ENCODE assay signal across 11 mouse cellular contexts in the genomic region with DNA sequence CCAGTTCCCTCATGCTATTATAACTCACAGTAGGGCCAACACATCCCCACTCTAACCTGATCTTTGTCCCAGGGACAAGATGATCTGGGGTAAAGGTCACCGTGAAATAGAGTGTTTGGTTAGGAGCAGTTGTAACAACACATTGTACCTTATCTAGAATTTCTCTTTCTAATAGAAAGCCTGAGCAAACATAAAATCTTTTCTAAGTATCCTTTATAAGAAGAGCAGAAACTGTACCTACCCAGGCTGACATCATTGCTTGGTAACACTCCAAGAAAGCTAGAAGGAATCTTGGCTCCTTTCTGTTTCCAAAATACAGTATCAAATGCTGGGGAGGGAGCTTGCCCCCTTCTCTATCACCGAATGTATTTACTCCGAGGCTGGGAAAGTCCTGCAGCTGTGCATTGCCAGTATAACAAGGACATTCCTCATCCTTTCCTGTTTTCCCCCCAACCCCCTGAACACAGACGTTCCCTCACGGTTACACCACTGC.
A peak's percentile ranks its signal among the peaks of the same experiment; 100 is the strongest.
DNase-seq lines count a peak whose midpoint lies in the region; ATAC-seq lines count a peak whose summit lies in the region.
"Had no signal": no experiment of that assay in that cellular context is flagged by ENCODE, and none has a peak within 500 bp of the region (broad histone marks: within the 10 kb centered on the region; RNA-seq: fewer than 3 reads in every experiment).

No protein-coding gene starts in this region.

- no peaks in the 10 kb centered on the region for H3K9me3 ChIP-seq in heart, embryonic 10.5 days
- H3K9me3 ChIP-seq in lung, embryonic 15.5 days = no peaks in the 10 kb centered on the region
- H3K9me3 ChIP-seq in limb, embryonic 15.5 days = no peaks in the 10 kb centered on the region

- peak overlapping the region; percentile 20; the same call in 1 of the 2 replicates for H3K4me2 ChIP-seq in lung, embryonic 15.5 days
- no peak overlapping the region for H3K4me2 ChIP-seq in limb, embryonic 15.5 days

- no peak overlapping the region for H3K9ac ChIP-seq in lung, embryonic 15.5 days
- no peak overlapping the region for H3K9ac ChIP-seq in limb, embryonic 15.5 days
- H3K9ac ChIP-seq: liver, embryonic 14.5 days had no signal

- ATAC-seq in lung, embryonic 15.5 days (ENCODE audit: borderline replicate concordance, extremely low read depth, low FRiP score, low TSS enrichment) = peak; percentile 62; the same call in 1 of the 2 replicates
- no peak for ATAC-seq in limb, embryonic 15.5 days (ENCODE audit: insufficient number of reproducible peaks, low FRiP score, low TSS enrichment, low read depth)
- ATAC-seq in inflammation-experienced regulatory T-cells, adult 6 months = no peak

- 0 out of 2 replicates have a peak overlapping the region, but pooled peaks have one; percentile 6 for H3K27ac ChIP-seq in heart, embryonic 10.5 days
- peak overlapping the region; percentile 35; the same call in 1 of the 2 replicates for H3K27ac ChIP-seq in lung, embryonic 15.5 days
- H3K27ac ChIP-seq in limb, embryonic 15.5 days = peak overlapping the region; percentile 38; the same call in 1 of the 2 replicates
- H3K27ac ChIP-seq: liver, embryonic 14.5 days had no signal

- no peaks in the 10 kb centered on the region for H3K36me3 ChIP-seq in heart, embryonic 10.5 days
- no peaks in the 10 kb centered on the region for H3K36me3 ChIP-seq in lung, embryonic 15.5 days
- no peaks in the 10 kb centered on the region for H3K36me3 ChIP-seq in limb, embryonic 15.5 days

- WGBS in heart, embryonic 10.5 days = 47% methylated on average over 5 of the region's 5 CpGs
- WGBS in lung, embryonic 15.5 days = 15% methylated on average over 5 of the region's 5 CpGs
- 26% methylated on average over 5 of the region's 5 CpGs for WGBS in limb, embryonic 15.5 days

- H3K4me3 ChIP-seq in heart, embryonic 10.5 days = no peak overlapping the region
- H3K4me3 ChIP-seq in lung, embryonic 15.5 days = no peak overlapping the region
- no peak overlapping the region for H3K4me3 ChIP-seq in limb, embryonic 15.5 days

- 0 out of 2 replicates have a peak, but pooled peaks cover 3% of the 10 kb centered on the region for H3K4me1 ChIP-seq in heart, embryonic 10.5 days
- peaks cover 13% of the 10 kb centered on the region; the same call in 1 of the 2 replicates for H3K4me1 ChIP-seq in lung, embryonic 15.5 days
- H3K4me1 ChIP-seq in limb, embryonic 15.5 days = peaks cover 17% of the 10 kb centered on the region; the same call in 1 of the 2 replicates

- no peak for DNase-seq in heart, embryonic 10.5 days (ENCODE audit: low spot score)
- no peak for DNase-seq in heart, adult 9 months (ENCODE audit: low spot score in 2 of 2)
- DNase-seq in lung, adult 18-20 months = no peak
- peak; percentile 64 for DNase-seq in testis, postnatal 14 days (ENCODE audit: low spot score)
- DNase-seq in spleen, postnatal 4 days (ENCODE audit: low spot score in 2 of 2) = no peak
- DNase-seq: adrenal gland, adult 8-10 months; spleen, adult 18-20 months had no signal

- H3K27me3 ChIP-seq in heart, embryonic 10.5 days (ENCODE audit: insufficient read depth, poor library complexity, severe bottlenecking) = no peaks in the 10 kb centered on the region
- H3K27me3 ChIP-seq in lung, embryonic 15.5 days = no peaks in the 10 kb centered on the region
- no peaks in the 10 kb centered on the region for H3K27me3 ChIP-seq in limb, embryonic 15.5 days
